Mouse (Mus musculus) common myeloid progenitor, adult 5-6 weeks (primary cell): Measurements from ENCODE around the gene Pde4b. TPM values are rescaled to one million over a fixed set of nuclear protein-coding genes. Genes with fewer than 3 reads are reported as not detected.

ENCODE experiments used
- ATAC-seq: replicated peaks from 2 replicates; pipeline ENCODE4 v1.8.0; 2016; ENCODE audit warnings: low read depth, mild to moderate bottlenecking, moderate TSS enrichment, inconsistent platforms; ENCODE audit not compliant: poor library complexity, severe bottlenecking
- total RNA-seq: library from RNA; stranded (forward); fragments of 200-1000, 187-1606 nt; gene quantifications from 2 replicates; pipeline ENCODE4 v1.2.3, GENCODE M21; 2017

Gene Pde4b
- total RNA-seq, 1 experiment from 2014 or later = 85.2 TPM

DNA sequence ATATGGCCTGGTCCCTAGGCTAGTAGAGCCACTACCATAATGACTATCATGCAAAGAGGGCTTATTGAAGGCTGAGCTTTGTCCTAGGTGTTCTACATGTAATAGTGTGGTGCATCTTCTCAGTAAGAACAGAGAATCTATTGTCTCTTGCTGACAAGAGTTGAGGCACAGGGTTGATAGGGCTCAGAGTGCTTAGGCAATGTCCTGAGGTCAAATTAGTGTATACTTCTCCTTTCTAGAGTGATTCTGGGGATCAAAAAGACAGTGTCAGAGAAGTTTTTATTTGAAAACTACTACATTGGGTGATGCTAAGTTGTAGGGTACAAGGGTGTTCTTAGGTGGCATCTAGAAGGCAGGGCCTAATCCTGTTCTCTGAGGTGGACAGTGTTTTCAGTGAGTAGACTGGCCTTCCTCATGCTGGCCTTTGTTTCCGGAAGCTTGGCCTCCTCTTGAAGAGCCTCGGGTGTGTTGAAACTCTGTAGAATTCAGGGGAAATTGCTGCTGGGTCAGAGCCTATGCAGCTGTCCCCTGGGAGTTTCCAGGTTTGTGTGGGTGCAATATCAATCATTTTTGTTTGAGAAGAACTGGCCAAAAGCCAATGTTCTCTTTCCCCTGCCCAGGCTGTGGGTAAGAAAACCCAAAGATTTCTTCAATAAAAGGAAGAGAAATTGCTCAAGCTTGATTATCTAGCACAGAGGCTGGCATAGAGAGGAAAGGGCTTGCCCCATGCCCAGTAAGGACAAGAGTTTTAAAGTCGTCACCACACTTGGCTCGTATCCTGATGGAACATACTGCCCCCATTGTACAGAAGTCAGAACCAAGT, 536.7 kb downstream of the Pde4b start:
- peak; percentile 54 for ATAC-seq

DNA sequence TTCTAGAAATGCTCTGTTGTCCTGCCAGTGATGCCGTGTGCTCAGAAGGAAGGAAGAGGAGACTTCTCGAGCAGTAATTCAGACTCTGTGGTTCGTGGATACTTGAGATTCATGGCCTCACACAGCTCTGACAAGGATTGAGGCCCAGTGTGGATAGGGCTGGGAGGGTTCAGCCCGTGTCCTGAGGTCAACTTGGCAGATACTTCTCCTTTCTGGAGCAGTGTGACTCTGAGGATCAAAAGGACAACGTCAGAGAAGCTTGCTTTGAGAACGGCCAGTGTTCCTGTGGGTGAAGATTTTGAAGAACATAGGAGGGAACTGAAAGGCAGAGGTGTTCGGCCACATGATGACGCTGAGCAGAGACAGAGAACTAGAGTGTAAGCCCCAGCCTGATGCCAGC, 537.6 kb downstream of the Pde4b start:
- ATAC-seq = peak; percentile 76

DNA sequence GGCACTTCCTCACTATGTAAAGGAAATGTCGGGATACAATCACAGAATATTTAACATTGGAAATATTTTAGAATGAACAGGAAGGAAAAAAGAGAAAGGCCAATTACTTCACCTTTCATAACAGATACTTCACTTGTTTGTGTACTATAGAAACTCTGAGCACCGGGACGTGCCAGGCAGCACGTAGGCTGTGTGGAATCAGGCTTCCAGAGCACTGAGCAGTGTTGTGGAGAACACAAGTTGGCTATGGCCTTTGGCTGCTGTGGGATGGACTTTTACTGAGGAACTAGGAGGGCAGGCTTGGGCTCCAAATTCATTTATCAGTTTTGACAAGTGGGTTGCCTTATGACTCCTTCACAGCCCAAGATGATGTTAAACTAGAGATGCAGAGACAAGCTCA, 540.5 kb downstream of the Pde4b start:
- ATAC-seq = no peak

DNA sequence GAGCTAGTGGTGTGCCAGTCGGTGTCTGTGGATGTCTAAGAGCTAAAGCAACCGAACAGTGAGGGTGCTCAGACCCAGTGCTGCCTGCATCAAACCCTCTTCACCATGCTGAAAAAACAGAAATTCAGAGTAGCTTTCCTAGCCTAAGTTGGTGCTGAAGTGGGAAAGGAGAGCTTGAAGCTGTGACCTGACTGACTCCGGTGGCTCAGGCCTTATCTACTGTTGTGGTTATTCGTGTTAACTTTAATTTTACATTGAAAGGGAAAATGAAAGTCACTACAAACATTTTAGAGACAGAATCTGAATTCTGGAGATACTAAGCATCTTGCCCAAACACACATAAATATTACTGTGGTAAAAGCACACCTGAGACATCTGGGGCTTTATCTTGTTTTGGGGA, 542.3 kb downstream of the Pde4b start:
- peak; percentile 45 for ATAC-seq

DNA sequence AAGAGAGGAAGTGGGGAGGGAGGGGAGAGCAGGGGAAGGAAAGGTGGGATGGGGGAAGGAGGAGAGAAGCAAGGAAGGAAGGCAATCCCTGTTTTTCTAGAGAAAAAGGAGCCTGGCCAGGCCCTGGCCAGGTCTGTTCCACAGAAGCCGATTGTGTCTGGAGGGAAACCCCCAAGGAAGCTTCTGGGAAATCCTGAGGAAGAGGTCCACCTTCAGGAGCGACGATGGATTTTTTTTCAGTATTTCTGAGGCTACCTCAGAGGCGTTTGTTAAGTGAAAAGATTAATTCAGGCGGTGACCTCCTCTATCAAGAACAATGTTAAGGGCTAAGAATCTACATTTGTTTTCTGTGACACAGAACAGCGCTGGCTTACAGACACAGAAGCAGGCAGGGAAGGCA, 542.9 kb downstream of the Pde4b start:
- no peak for ATAC-seq

DNA sequence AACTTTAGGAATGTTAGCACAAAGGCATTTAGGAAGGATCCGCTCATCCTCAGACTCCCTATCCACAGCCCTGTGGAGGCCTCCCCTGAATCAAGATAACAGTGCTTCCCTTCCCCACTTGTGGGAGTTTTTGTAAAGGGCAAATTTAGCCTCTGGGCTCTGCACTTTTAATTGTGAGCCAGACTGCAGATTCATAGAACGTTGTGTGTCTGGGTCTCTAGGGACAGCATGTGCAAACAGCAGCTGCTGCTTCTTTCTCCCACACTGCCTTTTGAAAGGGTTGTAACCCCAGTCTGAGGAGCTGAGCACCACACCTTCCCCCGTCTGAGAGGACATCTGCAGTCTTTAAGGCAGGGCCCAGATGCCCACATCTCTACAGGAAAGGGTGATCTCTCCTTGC, 544.3 kb downstream of the Pde4b start:
- ATAC-seq = no peak

DNA sequence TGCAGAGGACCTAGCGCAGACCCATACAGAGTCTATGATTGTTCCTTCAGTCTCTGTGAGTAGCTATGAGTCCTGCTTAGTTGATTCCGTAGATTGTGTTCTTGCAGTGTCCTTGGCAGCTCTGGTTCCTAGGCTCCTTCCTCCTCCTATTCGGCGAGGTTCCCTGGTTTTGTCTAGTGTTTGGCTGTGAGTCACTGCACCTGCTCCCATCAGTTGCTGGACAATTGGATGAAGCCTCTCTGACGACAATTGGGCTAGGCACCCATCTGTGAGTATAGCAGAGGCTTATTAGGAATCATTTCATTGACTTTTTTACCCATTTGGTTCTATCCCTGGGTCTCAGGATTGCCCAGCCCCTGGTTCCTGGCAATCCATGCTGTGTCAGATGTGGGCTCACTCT, 545.9 kb downstream of the Pde4b start:
- ATAC-seq = no peak

DNA sequence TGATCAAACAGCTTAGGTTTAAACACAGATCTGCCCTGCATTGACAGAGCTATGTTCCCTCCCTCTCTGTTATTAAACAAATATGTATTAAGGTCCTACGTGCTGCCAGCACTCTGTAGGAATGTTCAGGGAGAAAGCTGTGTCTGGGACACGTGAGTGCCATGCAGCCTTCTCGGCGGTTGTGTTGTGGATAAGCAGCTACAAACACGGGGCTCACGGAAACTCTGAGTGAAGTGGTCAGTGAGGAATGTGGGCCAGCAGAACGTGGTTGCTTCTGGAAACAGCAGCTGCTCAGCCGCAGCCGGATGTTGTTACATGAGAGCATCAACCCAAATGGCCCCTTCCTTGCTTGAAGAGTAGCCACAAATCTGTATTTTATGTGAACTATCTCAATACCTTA, 547.9 kb downstream of the Pde4b start:
- peak; percentile 66 for ATAC-seq

DNA sequence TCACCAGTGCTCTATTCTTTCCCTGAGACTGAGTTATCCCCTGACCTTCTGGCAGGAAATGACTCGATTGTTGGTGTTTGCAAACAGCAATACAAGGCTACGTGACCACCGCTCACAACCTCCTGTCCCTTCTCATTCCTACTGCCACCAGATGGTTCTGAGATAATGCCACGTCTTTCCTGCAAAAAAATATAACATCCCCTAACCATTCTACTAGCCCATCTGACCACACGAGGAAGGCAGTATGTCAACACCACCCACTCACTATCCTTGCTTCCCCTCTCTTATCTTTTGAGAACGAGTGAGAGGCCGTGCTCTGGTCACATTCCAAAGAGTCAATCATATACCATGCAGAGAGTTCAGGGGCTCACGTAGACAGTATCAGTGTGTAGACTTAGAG, 548.6 kb downstream of the Pde4b start:
- ATAC-seq = peak; percentile 80

DNA sequence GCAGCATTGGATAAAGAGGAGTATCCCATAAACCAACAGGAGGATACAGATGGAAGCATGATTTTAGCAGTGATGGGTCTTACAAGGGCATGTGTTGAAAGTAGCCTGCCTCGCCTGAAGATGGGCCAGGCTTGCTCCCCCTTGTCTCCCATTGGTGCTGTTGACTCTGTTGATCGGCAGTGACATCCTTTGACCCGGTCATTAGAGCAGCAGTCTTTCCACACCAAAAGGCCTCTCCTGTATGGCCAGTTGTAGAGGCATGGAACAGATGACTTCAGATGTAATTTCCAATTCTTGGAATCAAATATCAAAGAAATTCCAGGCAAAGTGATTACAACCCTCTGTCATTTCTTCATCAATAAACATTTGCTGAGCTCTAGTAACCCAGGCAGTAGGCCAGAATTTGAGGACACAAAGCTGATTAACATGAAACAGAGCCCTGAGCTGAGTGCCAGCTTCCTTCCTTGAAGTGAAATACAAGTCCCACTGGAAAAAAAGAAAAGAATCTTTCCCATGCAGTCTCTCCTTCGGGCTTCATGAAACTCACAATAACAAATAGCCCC, 550.1 kb downstream of the Pde4b start:
- no peak for ATAC-seq

DNA sequence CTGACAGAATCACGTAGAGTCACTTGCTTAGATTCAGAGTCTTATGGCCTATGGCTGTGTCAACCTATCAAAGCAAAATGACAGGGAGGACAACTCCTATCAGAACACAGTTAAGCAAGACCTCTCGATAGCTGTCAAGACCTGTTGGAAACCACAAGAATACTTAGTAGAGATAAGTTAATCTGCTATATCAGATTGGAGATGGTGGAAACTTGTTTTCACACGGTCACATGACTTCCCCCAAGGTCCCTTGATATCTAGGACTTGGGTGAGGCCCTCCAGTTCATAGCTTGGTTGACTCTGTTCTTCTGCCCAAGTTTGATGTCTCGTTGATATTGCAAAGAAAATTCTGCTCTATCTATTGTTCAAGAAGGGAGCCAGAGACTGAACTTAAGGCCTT, 553.6 kb downstream of the Pde4b start:
- no peak for ATAC-seq

DNA sequence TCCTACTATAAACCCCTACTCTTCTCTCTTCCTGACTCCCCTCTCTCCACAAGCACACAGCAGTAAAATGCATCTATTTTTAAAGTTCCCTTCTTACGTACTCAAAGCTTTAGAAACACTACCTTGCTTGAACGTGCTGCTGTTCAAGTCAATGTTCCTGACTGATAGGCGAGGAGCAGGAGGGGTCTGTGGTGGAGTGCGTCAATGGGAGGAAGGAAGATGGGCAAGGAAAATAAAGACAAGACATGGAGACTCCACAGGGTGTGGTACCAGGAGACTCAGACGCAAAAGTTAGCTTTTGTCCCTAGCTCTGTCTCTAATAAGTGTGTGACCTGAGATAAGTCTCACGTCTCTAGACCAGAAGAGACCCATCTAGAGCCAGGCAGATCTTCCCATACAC, 556.7 kb downstream of the Pde4b start:
- ATAC-seq = no peak

DNA sequence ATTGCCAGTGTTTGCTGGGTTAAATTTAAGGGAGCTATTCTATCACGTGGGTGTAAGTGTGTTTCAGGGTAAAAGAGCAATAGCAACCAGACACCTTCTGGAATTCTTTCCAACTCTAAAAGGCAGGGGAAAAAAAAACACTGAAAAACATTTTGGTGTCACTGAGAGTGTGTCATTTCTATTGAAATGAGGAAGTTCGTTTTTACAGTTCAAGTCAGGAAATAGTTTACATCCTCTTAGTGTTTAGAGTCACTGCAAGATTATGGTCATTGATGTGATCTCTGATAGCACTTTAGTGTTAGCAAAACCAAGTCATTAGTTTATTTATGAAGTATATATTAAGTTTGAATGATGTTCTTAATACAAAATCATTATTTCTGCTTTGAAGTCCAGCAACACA, 559.7 kb downstream of the Pde4b start:
- ATAC-seq = peak; percentile 80

DNA sequence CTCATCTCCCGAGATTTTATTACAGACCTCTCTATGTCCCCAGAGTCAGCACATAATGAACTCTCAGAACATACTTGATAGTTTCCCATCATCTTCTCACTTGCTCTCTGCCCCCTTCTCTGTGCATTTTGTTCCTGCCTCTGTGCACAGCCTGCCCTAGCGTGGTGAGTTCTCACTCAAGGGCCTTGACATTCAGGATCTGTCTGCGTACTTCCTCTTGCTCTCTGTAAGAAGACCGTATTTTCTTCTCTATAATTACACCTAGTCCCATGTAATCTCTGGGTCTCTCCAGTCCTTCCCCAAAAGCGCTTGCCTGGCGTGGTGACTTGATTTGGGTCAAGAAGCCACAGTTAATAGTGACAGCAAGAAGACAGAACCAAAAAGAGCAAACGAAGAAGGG, 568.0 kb downstream of the Pde4b start:
- ATAC-seq = no peak

DNA sequence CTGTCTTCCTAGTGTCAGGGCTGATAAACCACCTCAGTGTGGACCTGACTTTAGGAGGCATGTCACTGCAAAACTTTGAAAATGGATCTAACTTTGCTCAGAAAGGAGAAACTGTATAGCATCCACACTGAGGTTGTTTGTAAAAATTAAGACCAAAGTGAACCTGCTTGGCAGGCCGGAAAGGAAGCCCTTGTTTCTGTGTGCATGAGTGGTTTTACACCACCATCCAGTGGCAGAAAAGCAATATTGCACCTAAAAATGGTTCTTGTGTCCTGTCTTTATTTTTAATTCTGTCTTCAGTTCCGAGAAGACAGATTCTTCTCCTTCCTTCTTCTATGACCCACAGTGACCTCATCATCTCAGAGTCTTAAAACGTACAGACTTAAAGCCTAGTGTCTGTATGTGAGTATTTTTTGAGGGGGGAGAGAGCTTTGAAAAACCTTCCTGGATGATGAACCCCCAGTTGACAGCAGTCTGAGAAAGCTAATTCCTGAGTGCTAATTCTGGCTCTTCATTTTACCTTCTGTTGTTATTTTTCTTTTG, 569.2 kb downstream of the Pde4b start:
- ATAC-seq = peak; percentile 74

Other genes starting within 250 kb of the Pde4b start
- gene B020004J07Rik, start 243.5 kb upstream of the Pde4b start, total RNA-seq = not detected in 2 replicates
- gene C130073F10Rik, start 193.8 kb upstream of the Pde4b start, total RNA-seq = not detected in 2 replicates
- gene Gm12800, start 178.4 kb upstream of the Pde4b start, total RNA-seq = not detected in 2 replicates
- not detected in 2 replicates for gene Gm12794, start 147.1 kb upstream of the Pde4b start, total RNA-seq
- not detected in 2 replicates for gene Gm12790, start 106.5 kb upstream of the Pde4b start, total RNA-seq
- not detected in 2 replicates for gene Gm12789, start 100.9 kb upstream of the Pde4b start, total RNA-seq